Mouse (Mus musculus) inflammation-experienced regulatory T-cells (primary cell): ENCODE results near the gene Pde4d. TPM values are rescaled to one million over a fixed set of nuclear protein-coding genes. Genes with fewer than 3 reads are reported as not detected.

ENCODE experiments used
- polyA plus RNA-seq, 2 experiments: library from polyadenylated mRNA; unstranded; fragments of 100-300 nt; shearing (Covaris generic); gene quantifications; one replicate each; pipeline ENCODE4 v1.2.1; 2017

Gene Pde4d
- 10 to 100 TPM in 1 of 2 experiments, 1 to 10 TPM in 1; 9.7 to 19.9 TPM for polyA plus RNA-seq

GRCm38 (mm10) chr13:108449116-108450097, at the start of gene Pde4d:
Pde4d (plus strand) TSS chr13:108449948.

Other genes starting within 250 kb of the Pde4d start
- gene Elovl7, start 235.5 kb upstream of the Pde4d start, polyA plus RNA-seq, result 1 to 10 TPM in 1 of 2 experiments, under 1 TPM in 1; 0.57 to 1.3 TPM
- 1 to 10 TPM in 1 of 2 experiments, under 1 TPM in 1; 0.61 to 2.9 TPM for gene Depdc1b, start 133.6 kb upstream of the Pde4d start, polyA plus RNA-seq